Mouse (Mus musculus) hindbrain, postnatal 0 days (tissue): Measurements from ENCODE around the gene Mlf2. TPM values are rescaled to one million over a fixed set of nuclear protein-coding genes. Genes with fewer than 3 reads are reported as not detected.

Experiments
- ATAC-seq: fragments of 200-750 bp; cut with Nextera tagmentation; 2 replicates; pipeline ENCODE4 v1.8.0; 2017; ENCODE audit warnings: mild to moderate bottlenecking, moderate TSS enrichment, moderate library complexity
- DNase-seq: peaks from one replicate; pipeline ENCODE4 v3.0.0-alpha.2; 2015; ENCODE audit warnings: low spot score
- H3K27ac ChIP-seq: fragments of 300-500 bp; sonication (generic); 2 replicates; pipeline ENCODE4 v1.5.1; 2014; ENCODE audit warnings: mild to moderate bottlenecking
- H3K27me3 ChIP-seq: fragments of 300-500 bp; sonication (generic); 2 replicates; pipeline ENCODE4 v1.6.1; 2014; ENCODE audit warnings: low read length, mixed read lengths; ENCODE audit not compliant: insufficient read depth
- H3K36me3 ChIP-seq: fragments of 300-500 bp; sonication (generic); 2 replicates; pipeline ENCODE4 v1.6.1; 2014; ENCODE audit warnings: low read length, mixed read lengths; ENCODE audit not compliant: insufficient read depth
- H3K4me1 ChIP-seq: fragments of 300-500 bp; sonication (generic); 2 replicates; pipeline ENCODE4 v1.6.1; 2014; ENCODE audit warnings: antibody characterized with exemption, low read length, mixed read lengths; ENCODE audit not compliant: insufficient read depth
- H3K4me2 ChIP-seq: fragments of 300-500 bp; sonication (generic); 2 replicates; pipeline ENCODE4 v1.6.1; 2014; ENCODE audit warnings: low read depth, mild to moderate bottlenecking, low read length, moderate library complexity, mixed read lengths
- H3K4me3 ChIP-seq: fragments of 300-500 bp; sonication (generic); 2 replicates; pipeline ENCODE4 v1.5.1; 2014; ENCODE audit warnings: low read length
- H3K9ac ChIP-seq: fragments of 300-500 bp; sonication (generic); replicated peaks from 2 replicates; pipeline ENCODE4 v1.6.1; 2014; ENCODE audit warnings: mild to moderate bottlenecking, low read length, moderate library complexity, mixed read lengths
- H3K9me3 ChIP-seq: fragments of 300-500 bp; sonication (generic); 2 replicates; pipeline ENCODE4 v1.6.1; 2016; ENCODE audit warnings: low read length, mixed read lengths
- CTCF ChIP-seq: IDR thresholded peaks from 2 replicates; pipeline ENCODE4 v1.5.1; 2016; ENCODE audit warnings: antibody characterized with exemption, control low read depth, low read depth
- WGBS: fragments of 180-500 bp; shearing (Covaris S2); extraction: QIAGEN DNeasy Blood & Tissue Kit; methylation state at CpG from one replicate; pipeline ENCODE4 v1.1.7; 2014; 5-methylcytosine and 5-hydroxymethylcytosine counted together
- polyA plus RNA-seq: library from polyadenylated mRNA; unstranded; fragments of >200 nt; fragmentation: Nextera tagmentation; extraction: Ambion mirVana; gene quantifications from 2 replicates; pipeline ENCODE4 v1.2.1, GENCODE M21; 2015
- total RNA-seq: library from RNA; depleted of rRNA; stranded (reverse); fragments of >200 nt; gene quantifications from 2 replicates; pipeline ENCODE4 v1.2.3, GENCODE M21; 2014

Mlf2 gene
- total and polyA plus RNA-seq, 2 experiments from 2014 or later = 628 to 639 TPM

DNA sequence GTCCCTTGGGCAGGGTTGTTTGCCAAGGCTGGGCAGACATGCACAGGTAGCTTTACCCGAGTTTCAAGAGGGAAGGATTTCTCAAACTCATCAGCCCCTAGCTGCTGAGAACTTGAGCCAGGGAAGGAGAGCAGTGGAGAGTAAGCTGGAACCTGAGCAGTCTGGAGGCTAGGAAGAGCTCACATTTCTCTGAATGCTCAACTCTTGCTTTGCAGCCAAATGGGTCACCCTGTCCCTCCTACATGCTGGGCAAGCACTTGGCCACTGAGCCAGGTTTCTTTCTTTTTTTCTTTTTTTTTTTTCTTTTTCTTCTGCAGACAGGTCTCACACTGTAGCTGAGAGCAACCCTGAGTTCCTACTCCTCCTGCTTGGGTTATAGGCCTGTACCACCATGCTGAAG, 5.5 kb downstream of the Mlf2 start:
- no peak overlapping the region for H3K4me3 ChIP-seq
- H3K9me3 ChIP-seq = no peaks in the 10 kb centered on the region
- WGBS = 77% methylated on average over 1 of the region's 1 CpGs
- no peak for TF ChIP-seq CTCF
- H3K4me2 ChIP-seq = no peak overlapping the region
- peaks cover 5% of the 10 kb centered on the region; the same call in 1 of the 2 replicates for H3K4me1 ChIP-seq
- no peak for DNase-seq
- no peak overlapping the region for H3K9ac ChIP-seq
- H3K27me3 ChIP-seq = no peaks in the 10 kb centered on the region
- H3K36me3 ChIP-seq = peaks cover 30% of the 10 kb centered on the region
- no peak overlapping the region for H3K27ac ChIP-seq
- ATAC-seq = no peak

- H3K27ac ChIP-seq = no peak overlapping the region
- no peak overlapping the region for H3K9ac ChIP-seq
- H3K36me3 ChIP-seq = peaks cover 30% of the 10 kb centered on the region
- TF ChIP-seq CTCF = no peak
- H3K27me3 ChIP-seq = no peaks in the 10 kb centered on the region
- H3K9me3 ChIP-seq = no peaks in the 10 kb centered on the region
- 81% methylated on average over 2 of the region's 2 CpGs for WGBS
- H3K4me3 ChIP-seq = no peak overlapping the region
- peaks cover under 1% of the 10 kb centered on the region; the same call in 1 of the 2 replicates for H3K4me1 ChIP-seq
- DNase-seq = no peak
- ATAC-seq = 0 out of 2 replicates have a peak, but pooled peaks have one; percentile 6
- H3K4me2 ChIP-seq = no peak overlapping the region
Observed at GRCm38 (mm10) chr6:124937493-124937892, 6.3 kb downstream of the Mlf2 start.

DNA sequence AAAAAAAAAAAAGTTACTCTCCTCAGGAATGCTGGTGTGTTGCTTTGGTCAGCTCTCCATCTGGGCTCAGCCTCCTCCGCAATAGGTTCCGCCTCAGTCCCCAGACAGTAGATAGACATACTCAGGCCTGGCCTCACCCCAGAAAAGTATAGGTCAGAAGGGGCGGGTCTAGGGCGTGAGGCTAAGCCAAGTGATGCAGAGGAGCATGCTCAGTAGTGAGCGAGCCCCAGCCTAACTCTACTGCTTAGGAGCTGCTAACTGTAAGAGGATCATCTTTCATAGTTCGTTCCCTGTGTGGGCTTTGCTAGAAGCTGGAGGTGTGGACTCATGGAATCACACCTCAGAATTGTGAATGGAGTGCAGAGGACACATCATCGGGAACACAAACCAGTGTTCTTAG, 7.4 kb downstream of the Mlf2 start:
- Histone ChIP-seq H3K27me3 (no peaks in the 10 kb centered on the region), H3K27ac (no peak overlapping the region), H3K4me1 (no peaks in the 10 kb centered on the region), H3K4me2 (no peak overlapping the region), H3K4me3 (no peak overlapping the region), H3K36me3 (peaks cover 30% of the 10 kb centered on the region), H3K9ac (no peak overlapping the region), H3K9me3 (no peaks in the 10 kb centered on the region)
- no peak for TF ChIP-seq CTCF
- DNase-seq (no peak), ATAC-seq (no peak)
- WGBS = 94% methylated on average over 7 of the region's 7 CpGs

GRCm38 (mm10) chr6:124941679-124942078, 10.5 kb downstream of the Mlf2 start:
- Histone ChIP-seq H3K4me2 (no peak overlapping the region), H3K9me3 (no peaks in the 10 kb centered on the region), H3K27me3 (no peaks in the 10 kb centered on the region), H3K4me1 (no peaks in the 10 kb centered on the region), H3K27ac (no peak overlapping the region), H3K36me3 (peaks cover 2% of the 10 kb centered on the region; the same call in 1 of the 2 replicates), H3K4me3 (no peak overlapping the region), H3K9ac (no peak overlapping the region)
- TF ChIP-seq CTCF = no peak
- ATAC-seq (no peak), DNase-seq (no peak)
- WGBS = 100% methylated on average over 1 of the region's 1 CpGs

- H3K4me3 ChIP-seq = no peak overlapping the region
- DNase-seq (no peak), ATAC-seq (no peak)
- no peaks in the 10 kb centered on the region for H3K27me3 ChIP-seq
- 79% methylated on average over 3 of the region's 3 CpGs for WGBS
- H3K4me2 ChIP-seq = no peak overlapping the region
- TF ChIP-seq CTCF = no peak
- H3K9ac ChIP-seq = no peak overlapping the region
- H3K9me3 ChIP-seq = no peaks in the 10 kb centered on the region
- no peak overlapping the region for H3K27ac ChIP-seq
- H3K4me1 ChIP-seq = no peaks in the 10 kb centered on the region
- no peaks in the 10 kb centered on the region for H3K36me3 ChIP-seq
Observed at GRCm38 (mm10) chr6:124943526-124943925, 12.3 kb downstream of the Mlf2 start.

- Histone ChIP-seq H3K9ac (no peak overlapping the region), H3K27ac (no peak overlapping the region), H3K27me3 (no peaks in the 10 kb centered on the region), H3K36me3 (peaks cover 7% of the 10 kb centered on the region; the same call in 1 of the 2 replicates), H3K4me2 (no peak overlapping the region), H3K4me3 (no peak overlapping the region), H3K9me3 (no peaks in the 10 kb centered on the region), H3K4me1 (no peaks in the 10 kb centered on the region)
- no peak for TF ChIP-seq CTCF
- 91% methylated on average over 2 of the region's 2 CpGs for WGBS
- ATAC-seq (no peak), DNase-seq (no peak)
Observed at GRCm38 (mm10) chr6:124953991-124954715, 23.0 kb downstream of the Mlf2 start.

- no peak overlapping the region for H3K27ac ChIP-seq
- H3K4me3 ChIP-seq = no peak overlapping the region
- TF ChIP-seq CTCF = no peak
- no peaks in the 10 kb centered on the region for H3K27me3 ChIP-seq
- no peak overlapping the region for H3K4me2 ChIP-seq
- H3K36me3 ChIP-seq = peaks cover 18% of the 10 kb centered on the region; the same call in 1 of the 2 replicates
- no peak overlapping the region for H3K9ac ChIP-seq
- H3K4me1 ChIP-seq = no peaks in the 10 kb centered on the region
- DNase-seq = no peak
- WGBS = 98% methylated on average over 4 of the region's 4 CpGs
- no peak for ATAC-seq
- H3K9me3 ChIP-seq = no peaks in the 10 kb centered on the region
Observed at GRCm38 (mm10) chr6:124955212-124955611, 24.0 kb downstream of the Mlf2 start.
